Mouse (Mus musculus) regulatory T cell (primary cell): ENCODE data around the gene Tmem132b.

Experiments used
- in situ Hi-C: fragments of 300-600 bp; cut with MboI, MseI; formaldehyde crosslinking; loops from one replicate; pipeline ENCODE4 v1.15.1; 2025; ENCODE audit warnings: high pct_unique_total_duplicates

The Tmem132b gene

GRCm38 (mm10) chr5:125578661-125579060 is 47.1 kb downstream of the Tmem132b start:
- in situ Hi-C loops = no loop called here

- in situ Hi-C loops = no loop called here
These were observed 47.6 kb downstream of the Tmem132b start for GRCm38 (mm10) chr5:125579153-125579552.

GRCm38 (mm10) chr5:125583298-125583697 is 51.7 kb downstream of the Tmem132b start:
- in situ Hi-C loops = no loop called here

- in situ Hi-C loops = no loop called here
These were observed 52.3 kb downstream of the Tmem132b start for GRCm38 (mm10) chr5:125583836-125584235.

GRCm38 (mm10) chr5:125585211-125585610 is 53.6 kb downstream of the Tmem132b start:
- in situ Hi-C loops = no loop called here

- in situ Hi-C loops = no loop called here
These were observed 56.6 kb downstream of the Tmem132b start for GRCm38 (mm10) chr5:125588203-125588602.

GRCm38 (mm10) chr5:125588876-125589667 is 57.5 kb downstream of the Tmem132b start:
- in situ Hi-C loops = no loop called here

- in situ Hi-C loops = no loop called here
These were observed 66.5 kb downstream of the Tmem132b start for GRCm38 (mm10) chr5:125598056-125598455.

- in situ Hi-C loops = no loop called here
These were observed 75.6 kb downstream of the Tmem132b start for GRCm38 (mm10) chr5:125607146-125607545.

GRCm38 (mm10) chr5:125609968-125610367 is 78.4 kb downstream of the Tmem132b start:
- in situ Hi-C loops = no loop called here

GRCm38 (mm10) chr5:125612460-125612859 is 80.9 kb downstream of the Tmem132b start:
- in situ Hi-C loops = no loop called here

GRCm38 (mm10) chr5:125613136-125613535 is 81.6 kb downstream of the Tmem132b start:
- in situ Hi-C loops = no loop called here

GRCm38 (mm10) chr5:125614348-125614747 is 82.8 kb downstream of the Tmem132b start:
- in situ Hi-C loops = no loop called here

- in situ Hi-C loops = no loop called here
These were observed 85.5 kb downstream of the Tmem132b start for GRCm38 (mm10) chr5:125617050-125617449.

- in situ Hi-C loops = no loop called here
These were observed 96.3 kb downstream of the Tmem132b start for GRCm38 (mm10) chr5:125627816-125628348.

- in situ Hi-C loops = no loop called here
These were observed 103.1 kb downstream of the Tmem132b start for GRCm38 (mm10) chr5:125634666-125635065.

GRCm38 (mm10) chr5:125640966-125641365 is 109.4 kb downstream of the Tmem132b start:
- in situ Hi-C loops = no loop called here

GRCm38 (mm10) chr5:125641531-125642147 is 110.1 kb downstream of the Tmem132b start:
- in situ Hi-C loops = no loop called here

GRCm38 (mm10) chr5:125648236-125648635 is 116.7 kb downstream of the Tmem132b start:
- in situ Hi-C loops = no loop called here

- in situ Hi-C loops = no loop called here
These were observed 118.4 kb downstream of the Tmem132b start for GRCm38 (mm10) chr5:125649982-125650381.

- in situ Hi-C loops = no loop called here
These were observed 126.5 kb downstream of the Tmem132b start for GRCm38 (mm10) chr5:125658101-125658500.

- in situ Hi-C loops = no loop called here
These were observed 127.6 kb downstream of the Tmem132b start for GRCm38 (mm10) chr5:125658959-125659749.
